Mouse (Mus musculus) erythroblast, embryonic 14.5 days (primary cell): ENCODE results near the gene Ghrhr.

Source experiments
- GATA1 ChIP-seq: IDR thresholded peaks from 2 replicates; pipeline ENCODE4 v1.6.1; 2012; ENCODE audit warnings: low read length, inconsistent platforms, mixed read lengths
- TAL1 ChIP-seq: IDR thresholded peaks from 3 replicates; pipeline ENCODE4 v1.6.1; 2012; ENCODE audit warnings: low read length, inconsistent platforms, mixed read lengths

DNA sequence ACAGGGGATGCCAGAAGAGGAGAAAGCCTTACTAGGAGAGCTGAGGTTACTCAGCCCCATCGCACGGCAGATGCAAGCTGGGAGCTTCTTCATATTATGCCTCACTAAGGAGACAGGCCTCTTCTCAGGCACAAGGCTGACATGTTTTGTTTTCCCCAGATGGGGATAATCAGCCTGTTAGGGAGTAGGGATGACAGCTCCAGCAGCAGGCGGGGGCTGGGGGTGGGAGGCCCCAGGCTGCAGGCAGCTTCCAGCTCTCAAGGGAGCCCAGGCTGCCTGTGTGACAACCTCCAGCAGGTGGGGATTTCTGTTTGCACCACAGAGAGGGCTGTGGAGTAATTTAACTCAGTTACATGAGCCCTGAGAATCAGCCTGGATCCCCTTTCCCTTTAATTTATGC is 58.3 kb downstream of the Ghrhr start:
- no peak for TF ChIP-seq TAL1
- TF ChIP-seq GATA1: no peak
